In the genomic region with DNA sequence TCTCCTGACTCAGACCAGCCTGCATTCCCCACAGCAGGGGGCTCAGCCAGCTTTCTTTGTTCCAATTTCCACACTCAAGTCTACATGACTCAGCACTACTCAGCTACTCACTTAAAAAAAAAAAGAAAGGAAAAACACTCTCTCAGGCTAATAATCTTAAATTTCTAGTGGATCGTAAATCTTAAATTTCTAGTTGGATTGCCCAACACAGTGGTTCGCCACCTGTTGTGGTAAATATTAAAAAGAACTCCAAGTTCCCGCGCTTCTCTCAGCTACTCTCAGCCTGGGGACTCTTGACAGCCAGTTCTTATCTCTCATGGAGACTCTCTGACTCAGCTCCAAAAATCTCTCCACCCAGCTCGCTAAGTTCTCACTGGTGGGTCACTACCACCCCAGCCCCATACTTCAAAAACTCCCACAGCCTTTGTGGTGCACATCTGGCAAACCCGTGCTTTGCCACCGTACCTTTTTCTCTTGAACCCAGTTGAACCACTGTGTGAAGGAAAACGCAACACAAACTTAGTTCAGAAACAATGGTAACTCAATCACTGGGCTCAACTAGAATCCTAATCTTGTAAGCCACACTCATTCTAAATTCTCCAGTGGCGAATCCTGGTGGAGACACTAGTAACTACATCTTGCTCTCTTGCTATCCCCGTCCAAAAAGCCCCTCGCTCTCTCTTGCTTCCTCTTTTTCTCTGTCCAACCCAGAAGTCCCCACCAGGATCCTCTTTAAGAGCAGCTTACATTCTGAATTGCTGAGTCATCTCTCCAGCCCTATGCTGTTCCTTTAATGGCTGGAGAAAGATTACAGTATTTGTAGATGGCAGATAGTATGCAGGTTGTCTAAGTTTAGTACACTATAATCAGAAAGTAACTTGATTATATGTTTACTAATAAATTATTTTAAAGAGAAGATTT, we compare ENCODE assay signal across 13 mouse cellular contexts. TPM values are rescaled to one million over a fixed set of nuclear protein-coding genes. Genes with fewer than 3 reads are reported as not detected.
DNase-seq lines count a peak whose midpoint lies in the region; ATAC-seq lines count a peak whose summit lies in the region.
"Had no signal": no experiment of that assay in that cellular context is flagged by ENCODE, and none has a peak within 500 bp of the region (broad histone marks: within the 10 kb centered on the region; RNA-seq: fewer than 3 reads in every experiment).

No protein-coding gene starts in this region.

- no peaks in the 10 kb centered on the region for H3K9me3 ChIP-seq in embryonic facial prominence, embryonic 11.5 days (replicated peaks; ENCODE audit: control insufficient read depth, low read length)
- peaks cover 3% of the 10 kb centered on the region; the same call in 1 of the 2 replicates for H3K9me3 ChIP-seq in embryonic facial prominence, embryonic 10.5 days
- H3K9me3 ChIP-seq: hindbrain, embryonic 12.5 days; stomach, embryonic 15.5 days had no signal

- 76% methylated on average over 11 of the region's 11 CpGs for WGBS in embryonic facial prominence, embryonic 11.5 days
- 81% methylated on average over 11 of the region's 11 CpGs for whole genome bisulfite sequencing in embryonic facial prominence, embryonic 10.5 days

- H3K4me1 ChIP-seq in embryonic facial prominence, embryonic 11.5 days (ENCODE audit: control insufficient read depth, insufficient read depth, low read length): no peaks in the 10 kb centered on the region
- H3K4me1 ChIP-seq in embryonic facial prominence, embryonic 10.5 days: no peaks in the 10 kb centered on the region
- H3K4me1 ChIP-seq: embryonic facial prominence, embryonic 13.5 days; hindbrain, embryonic 12.5 days; stomach, embryonic 15.5 days had no signal

- no peaks in the 10 kb centered on the region for H3K27me3 ChIP-seq in embryonic facial prominence, embryonic 11.5 days (ENCODE audit: control insufficient read depth, insufficient read depth, low read length)
- no peaks in the 10 kb centered on the region for H3K27me3 ChIP-seq in embryonic facial prominence, embryonic 10.5 days (replicated peaks; ENCODE audit: low read depth, poor library complexity, severe bottlenecking)
- H3K27me3 ChIP-seq: embryonic facial prominence, embryonic 13.5 days; hindbrain, embryonic 12.5 days; stomach, embryonic 15.5 days had no signal

- DNase-seq in embryonic facial prominence, embryonic 11.5 days (ENCODE audit: low spot score): peak; percentile 4
- no peak for DNase-seq in embryonic facial prominence, embryonic 10.5 days (ENCODE audit: low spot score)
- peak; percentile 86 for DNase-seq in 3T3-L1 (ENCODE audit: low read depth, low spot score)
- DNase-seq in NIH3T3 (ENCODE audit: low read depth): peak; percentile 85
- no peak for DNase-seq in cerebellum, adult 18-20 months
- DNase-seq in right cerebral cortex, postnatal 10 days (ENCODE audit: low spot score in 2 of 2): no peak
- DNase-seq: forebrain, postnatal 0 days; kidney, postnatal 10 days had no signal

- no peak overlapping the region for H3K4me2 ChIP-seq in embryonic facial prominence, embryonic 11.5 days (ENCODE audit: low read depth, low read length)
- H3K4me2 ChIP-seq: embryonic facial prominence, embryonic 13.5 days; hindbrain, embryonic 12.5 days; stomach, embryonic 15.5 days had no signal

- no peak overlapping the region for H3K27ac ChIP-seq in embryonic facial prominence, embryonic 11.5 days (replicated peaks; ENCODE audit: low read depth, low read length)
- H3K27ac ChIP-seq in embryonic facial prominence, embryonic 10.5 days (replicated peaks): no peak overlapping the region
- H3K27ac ChIP-seq: embryonic facial prominence, embryonic 13.5 days; hindbrain, embryonic 12.5 days; stomach, embryonic 15.5 days had no signal

- no peak for ATAC-seq in embryonic facial prominence, embryonic 11.5 days (replicated peaks; ENCODE audit: insufficient number of reproducible peaks, low FRiP score, low TSS enrichment, low read depth)
- peak; percentile 96 to 98 for ATAC-seq in hematopoietic stem cell, adult 5-6 weeks (replicated peaks in 1 of 2; ENCODE audit: insufficient read depth in 1 of 2, low FRiP score in 2 of 2, low TSS enrichment in 1 of 2, low read depth in 1 of 2, poor library complexity in 2 of 2, severe bottlenecking in 2 of 2)
- ATAC-seq in CD4-positive, CD25-positive, alpha-beta regulatory T cell, adult 4 months: no peak
- ATAC-seq: forebrain, postnatal 0 days had no signal

- no peak overlapping the region for H3K4me3 ChIP-seq in embryonic facial prominence, embryonic 11.5 days (ENCODE audit: low read depth, low read length)
- no peak overlapping the region for H3K4me3 ChIP-seq in embryonic facial prominence, embryonic 10.5 days
- H3K4me3 ChIP-seq: embryonic facial prominence, embryonic 13.5 days; hindbrain, embryonic 12.5 days; stomach, embryonic 15.5 days had no signal

- H3K9ac ChIP-seq in embryonic facial prominence, embryonic 11.5 days (replicated peaks; ENCODE audit: low read length): no peak overlapping the region
- H3K9ac ChIP-seq: embryonic facial prominence, embryonic 13.5 days; forebrain, postnatal 0 days; hindbrain, embryonic 12.5 days; stomach, embryonic 15.5 days had no signal

- H3K36me3 ChIP-seq in embryonic facial prominence, embryonic 11.5 days (replicated peaks; ENCODE audit: control insufficient read depth, insufficient read depth, low read depth, low read length): no peaks in the 10 kb centered on the region
- no peaks in the 10 kb centered on the region for H3K36me3 ChIP-seq in embryonic facial prominence, embryonic 10.5 days (replicated peaks)
- H3K36me3 ChIP-seq: embryonic facial prominence, embryonic 13.5 days; hindbrain, embryonic 12.5 days; stomach, embryonic 15.5 days had no signal

RNA-seq across cellular contexts. Expression of a gene that starts 10.8 kb away (rescaled TPM):
- polyA plus RNA-seq in embryonic facial prominence, embryonic 11.5 days (2014; fragmentation: Nextera tagmentation; extraction: Ambion mirVana): 35.8 and 38.3 TPM in 2 replicates
- polyA plus RNA-seq in embryonic facial prominence, embryonic 10.5 days (2016; fragmentation: Nextera tagmentation; extraction: Ambion mirVana): 24.4 and 26.9 TPM in 2 replicates
- 19.0 and 22.5 TPM in 2 replicates for total RNA-seq in hematopoietic stem cell, adult 5-6 weeks (2017)
- polyA plus RNA-seq in CD4-positive, CD25-positive, alpha-beta regulatory T cell, adult 4 months (2017; shearing (Covaris generic)): 10 to 100 TPM; 15.5 to 16.2 TPM

RNA-seq across cellular contexts. Expression of a gene that starts 20.5 kb away (rescaled TPM):
- polyA plus RNA-seq in embryonic facial prominence, embryonic 11.5 days (2014; fragmentation: Nextera tagmentation; extraction: Ambion mirVana): 6.5 and 7.3 TPM in 2 replicates
- polyA plus RNA-seq in embryonic facial prominence, embryonic 10.5 days (2016; fragmentation: Nextera tagmentation; extraction: Ambion mirVana): 4.9 TPM in 2 replicates
- 4.1 and 6.6 TPM in 2 replicates for total RNA-seq in hematopoietic stem cell, adult 5-6 weeks (2017)
- under 1 TPM in 1 of 2 experiments, not detected in 1; 0.05 TPM for polyA plus RNA-seq in CD4-positive, CD25-positive, alpha-beta regulatory T cell, adult 4 months (2017; shearing (Covaris generic))

Comparison
In these comparisons a context has a peak if more than half of its experiments do, and no peak if none do; other contexts are left out.
1. DNase-seq: peak in embryonic facial prominence, embryonic 11.5 days (single experiment), 3T3-L1 (single experiment) and NIH3T3 (single experiment); none in embryonic facial prominence, embryonic 10.5 days (single experiment), cerebellum, adult 18-20 months (0 of 2) and right cerebral cortex, postnatal 10 days (0 of 2).
2. ATAC-seq: peak in hematopoietic stem cell, adult 5-6 weeks (2 of 2); none in embryonic facial prominence, embryonic 11.5 days (single experiment) and CD4-positive, CD25-positive, alpha-beta regulatory T cell, adult 4 months (single experiment).